Mouse (Mus musculus): ENCODE measurements around the gene Mta3. TPM values are rescaled to one million over a fixed set of nuclear protein-coding genes. Genes with fewer than 3 reads are reported as not detected.

Gene Mta3
- polyA plus RNA-seq, 1 experiment from 2014 or later: 40.3 TPM

- WGBS: 97% methylated on average over 11 of the region's 11 CpGs
- H3K27me3 ChIP-seq (ENCODE audit: insufficient read depth, poor library complexity, severe bottlenecking): no peaks in the 10 kb centered on the region
- peaks cover 15% of the 10 kb centered on the region for H3K9me3 ChIP-seq
- no peaks in the 10 kb centered on the region; the same call in 1 of the 2 replicates for H3K4me1 ChIP-seq (replicated peaks)
- H3K4me3 ChIP-seq: no peak overlapping the region
- peaks cover 35% of the 10 kb centered on the region for H3K36me3 ChIP-seq
- DNase-seq (ENCODE audit: low spot score): no peak
- H3K27ac ChIP-seq: no peak overlapping the region
Measured at GRCm38 (mm10) chr17:83744231-83744824, 38.4 kb downstream of the Mta3 start.

GRCm38 (mm10) chr17:83747405-83748160, 41.6 kb downstream of the Mta3 start:
- H3K4me3 ChIP-seq: no peak overlapping the region
- H3K27ac ChIP-seq: no peak overlapping the region
- 88% methylated on average over 10 of the region's 10 CpGs for WGBS
- no peaks in the 10 kb centered on the region for H3K27me3 ChIP-seq (ENCODE audit: insufficient read depth, poor library complexity, severe bottlenecking)
- H3K9me3 ChIP-seq: peaks cover 15% of the 10 kb centered on the region
- DNase-seq (ENCODE audit: low spot score): no peak
- H3K36me3 ChIP-seq: peaks cover 26% of the 10 kb centered on the region
- H3K4me1 ChIP-seq (replicated peaks): peaks cover 4% of the 10 kb centered on the region; the same call in 1 of the 2 replicates

GRCm38 (mm10) chr17:83750216-83750950, 44.4 kb downstream of the Mta3 start:
- 94% methylated on average over 5 of the region's 5 CpGs for WGBS
- H3K9me3 ChIP-seq: peaks cover 4% of the 10 kb centered on the region; the same call in 1 of the 2 replicates
- no peak overlapping the region for H3K4me3 ChIP-seq
- H3K27ac ChIP-seq: no peak overlapping the region
- H3K4me1 ChIP-seq (replicated peaks): peaks cover 16% of the 10 kb centered on the region
- H3K27me3 ChIP-seq (ENCODE audit: insufficient read depth, poor library complexity, severe bottlenecking): no peaks in the 10 kb centered on the region
- peaks cover 18% of the 10 kb centered on the region for H3K36me3 ChIP-seq
- DNase-seq (ENCODE audit: low spot score): no peak

- H3K27ac ChIP-seq: 0 out of 2 replicates have a peak overlapping the region, but pooled peaks have one; percentile 30
- WGBS: 60% methylated on average over 11 of the region's 11 CpGs
- no peak overlapping the region for H3K4me3 ChIP-seq
- H3K9me3 ChIP-seq: 0 out of 2 replicates have a peak, but pooled peaks cover 2% of the 10 kb centered on the region
- H3K36me3 ChIP-seq: peaks cover 18% of the 10 kb centered on the region
- peaks cover 16% of the 10 kb centered on the region for H3K4me1 ChIP-seq (replicated peaks)
- DNase-seq (ENCODE audit: low spot score): no peak
- H3K27me3 ChIP-seq (ENCODE audit: insufficient read depth, poor library complexity, severe bottlenecking): no peaks in the 10 kb centered on the region
Measured at GRCm38 (mm10) chr17:83753112-83753899, 47.3 kb downstream of the Mta3 start.

GRCm38 (mm10) chr17:83758096-83758495, 52.1 kb downstream of the Mta3 start:
- Histone ChIP-seq H3K27ac (no peak overlapping the region), H3K9me3 (0 out of 2 replicates have a peak, but pooled peaks cover 2% of the 10 kb centered on the region), H3K36me3 (peaks cover 36% of the 10 kb centered on the region), H3K4me3 (no peak overlapping the region), H3K27me3 (ENCODE audit: insufficient read depth, poor library complexity, severe bottlenecking) (no peaks in the 10 kb centered on the region), H3K4me1 (replicated peaks) (peaks cover 17% of the 10 kb centered on the region)
- 90% methylated on average over 10 of the region's 10 CpGs for WGBS
- no peak for DNase-seq (ENCODE audit: low spot score)

DNA sequence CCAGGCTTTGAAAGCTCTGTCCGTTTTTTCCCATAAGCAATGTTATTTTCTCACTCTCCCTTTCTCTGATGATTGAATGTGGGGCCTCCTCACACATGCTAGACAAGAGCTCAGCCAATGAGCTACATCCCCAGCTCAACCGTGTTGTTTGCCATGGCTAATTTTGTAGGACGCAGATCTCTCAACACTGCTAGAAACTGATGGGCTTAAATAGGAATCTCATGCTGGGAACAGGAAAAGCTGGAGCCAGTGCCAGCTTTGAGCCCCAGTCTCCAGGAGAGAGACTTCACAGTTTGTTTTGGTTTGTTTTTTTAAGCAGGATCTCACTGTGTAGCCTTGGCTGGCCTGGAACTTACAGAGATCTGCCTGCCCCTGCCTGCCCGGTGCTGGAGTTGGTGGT, 53.6 kb downstream of the Mta3 start:
- Histone ChIP-seq H3K4me3 (no peak overlapping the region), H3K36me3 (peaks cover 42% of the 10 kb centered on the region), H3K27ac (no peak overlapping the region), H3K4me1 (replicated peaks) (0 out of 2 replicates have a peak, but pooled peaks cover 7% of the 10 kb centered on the region), H3K27me3 (ENCODE audit: insufficient read depth, poor library complexity, severe bottlenecking) (no peaks in the 10 kb centered on the region), H3K9me3 (0 out of 2 replicates have a peak, but pooled peaks cover 2% of the 10 kb centered on the region)
- no peak for DNase-seq (ENCODE audit: low spot score)
- 57% methylated on average over 4 of the region's 4 CpGs for WGBS

DNA sequence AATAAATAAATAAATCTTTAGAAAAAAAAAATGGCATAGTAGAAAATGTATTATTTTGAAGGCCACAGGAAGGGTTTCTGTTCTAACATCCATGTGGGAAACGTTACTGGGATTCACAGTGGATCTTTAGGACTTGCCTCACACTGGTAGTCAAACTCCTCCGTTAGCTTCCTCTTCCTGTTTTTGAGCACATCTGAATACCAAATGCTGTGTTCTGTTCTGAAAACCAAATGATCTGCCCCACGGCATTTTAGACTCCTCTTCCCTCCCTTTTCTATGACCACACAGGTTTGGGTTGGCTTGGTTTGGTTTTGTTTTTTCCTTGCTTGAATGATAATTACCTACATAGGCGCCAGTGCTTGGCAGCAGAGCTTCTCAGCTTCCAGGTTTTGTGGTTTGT, 58.6 kb downstream of the Mta3 start:
- 90% methylated on average over 4 of the region's 4 CpGs for WGBS

DNA sequence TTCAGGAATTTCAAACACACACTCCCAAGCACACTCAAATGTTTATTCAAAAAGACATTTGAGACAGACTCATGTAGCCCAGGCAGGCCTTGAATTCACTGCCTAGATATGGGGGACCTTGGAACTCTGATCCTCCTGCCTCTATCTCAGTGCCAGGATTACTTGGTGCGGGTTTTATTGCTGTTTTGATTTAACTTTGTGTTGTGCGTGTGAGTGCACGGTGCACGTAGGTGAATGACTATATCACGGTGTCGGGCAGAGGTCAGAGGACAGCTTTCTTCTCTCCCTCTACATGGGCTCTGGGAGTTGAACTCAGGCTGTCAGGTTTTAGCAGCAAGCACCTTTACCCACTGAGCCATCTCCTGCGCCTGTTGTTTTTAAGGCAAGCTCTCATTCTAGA, 61.1 kb downstream of the Mta3 start:
- peaks cover 43% of the 10 kb centered on the region for H3K36me3 ChIP-seq
- H3K27ac ChIP-seq: no peak overlapping the region
- no peaks in the 10 kb centered on the region for H3K9me3 ChIP-seq
- 0 out of 2 replicates have a peak, but pooled peaks cover 3% of the 10 kb centered on the region for H3K4me1 ChIP-seq (replicated peaks)
- H3K27me3 ChIP-seq (ENCODE audit: insufficient read depth, poor library complexity, severe bottlenecking): no peaks in the 10 kb centered on the region
- 96% methylated on average over 7 of the region's 7 CpGs for whole genome bisulfite sequencing
- no peak overlapping the region for H3K4me3 ChIP-seq
- no peak for DNase-seq (ENCODE audit: low spot score)

More for the DNA sequence above, 58.6 kb downstream of the Mta3 start:
- DNase-seq (ENCODE audit: low spot score): no peak
- no peaks in the 10 kb centered on the region for H3K9me3 ChIP-seq
- no peak overlapping the region for H3K27ac ChIP-seq
- H3K4me3 ChIP-seq: no peak overlapping the region
- no peaks in the 10 kb centered on the region for H3K27me3 ChIP-seq (ENCODE audit: insufficient read depth, poor library complexity, severe bottlenecking)
- H3K4me1 ChIP-seq (replicated peaks): 0 out of 2 replicates have a peak, but pooled peaks cover 5% of the 10 kb centered on the region
- H3K36me3 ChIP-seq: peaks cover 50% of the 10 kb centered on the region

- H3K36me3 ChIP-seq: peaks cover 30% of the 10 kb centered on the region
- no peaks in the 10 kb centered on the region for H3K9me3 ChIP-seq
- 91% methylated on average over 10 of the region's 10 CpGs for WGBS
- H3K27me3 ChIP-seq (ENCODE audit: insufficient read depth, poor library complexity, severe bottlenecking): no peaks in the 10 kb centered on the region
- H3K4me1 ChIP-seq (replicated peaks): peaks cover 9% of the 10 kb centered on the region; the same call in 1 of the 2 replicates
- no peak overlapping the region for H3K27ac ChIP-seq
- no peak for DNase-seq (ENCODE audit: low spot score)
- no peak overlapping the region for H3K4me3 ChIP-seq
Measured at GRCm38 (mm10) chr17:83768309-83768708, 62.3 kb downstream of the Mta3 start.

- peaks cover 9% of the 10 kb centered on the region; the same call in 1 of the 2 replicates for H3K4me1 ChIP-seq (replicated peaks)
- DNase-seq (ENCODE audit: low spot score): no peak
- no peak overlapping the region for H3K27ac ChIP-seq
- peaks cover 24% of the 10 kb centered on the region for H3K36me3 ChIP-seq
- H3K4me3 ChIP-seq: no peak overlapping the region
- 88% methylated on average over 6 of the region's 6 CpGs for whole genome bisulfite sequencing
- H3K9me3 ChIP-seq: no peaks in the 10 kb centered on the region
- H3K27me3 ChIP-seq (ENCODE audit: insufficient read depth, poor library complexity, severe bottlenecking): no peaks in the 10 kb centered on the region
Measured at GRCm38 (mm10) chr17:83770371-83770770, 64.4 kb downstream of the Mta3 start.

DNA sequence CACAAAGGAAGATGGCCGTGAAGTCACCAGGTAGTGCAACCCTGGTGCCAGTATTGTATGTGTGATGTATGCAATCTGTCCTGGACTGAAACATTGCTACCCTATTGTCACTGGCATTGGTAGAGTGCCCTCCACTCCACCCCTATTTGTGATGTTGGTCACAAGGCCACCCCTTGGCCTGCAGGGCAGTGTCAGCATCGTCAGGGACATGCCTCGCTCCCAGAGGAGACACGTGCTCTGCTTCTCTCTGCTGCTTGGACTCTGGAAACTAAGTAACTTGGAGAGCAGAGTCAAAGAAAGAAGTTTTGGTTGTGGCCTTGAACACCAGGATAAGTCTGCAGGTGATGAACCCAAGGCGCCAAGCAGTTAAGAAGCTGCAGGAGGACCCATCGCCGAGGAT, 65.0 kb downstream of the Mta3 start:
- Histone ChIP-seq H3K36me3 (peaks cover 23% of the 10 kb centered on the region), H3K4me3 (no peak overlapping the region), H3K27ac (no peak overlapping the region), H3K9me3 (no peaks in the 10 kb centered on the region), H3K4me1 (replicated peaks) (peaks cover 9% of the 10 kb centered on the region; the same call in 1 of the 2 replicates), H3K27me3 (ENCODE audit: insufficient read depth, poor library complexity, severe bottlenecking) (no peaks in the 10 kb centered on the region)
- no peak for DNase-seq (ENCODE audit: low spot score)
- WGBS: 90% methylated on average over 7 of the region's 7 CpGs

GRCm38 (mm10) chr17:83772110-83772509, 66.1 kb downstream of the Mta3 start:
- no peak for DNase-seq (ENCODE audit: low spot score)
- Histone ChIP-seq H3K36me3 (peaks cover 22% of the 10 kb centered on the region), H3K4me3 (no peak overlapping the region), H3K9me3 (no peaks in the 10 kb centered on the region), H3K4me1 (replicated peaks) (peaks cover 9% of the 10 kb centered on the region; the same call in 1 of the 2 replicates), H3K27me3 (ENCODE audit: insufficient read depth, poor library complexity, severe bottlenecking) (no peaks in the 10 kb centered on the region), H3K27ac (no peak overlapping the region)
- WGBS: 95% methylated on average over 9 of the region's 9 CpGs

All from hindbrain, embryonic 10.5 days (tissue).